Mouse (Mus musculus) effector memory CD4-positive, alpha-beta T cell, adult 5 months (primary cell): ENCODE measurements around the gene Vps11. TPM values are rescaled to one million over a fixed set of nuclear protein-coding genes. Genes with fewer than 3 reads are reported as not detected.

Source experiments
- polyA plus RNA-seq: library from polyadenylated mRNA; unstranded; fragments of 100-300 nt; shearing (Covaris generic); gene quantifications from one replicate; pipeline ENCODE4 v1.2.1, GENCODE M21; 2017

The Vps11 gene
- 60.2 TPM for polyA plus RNA-seq

DNA sequence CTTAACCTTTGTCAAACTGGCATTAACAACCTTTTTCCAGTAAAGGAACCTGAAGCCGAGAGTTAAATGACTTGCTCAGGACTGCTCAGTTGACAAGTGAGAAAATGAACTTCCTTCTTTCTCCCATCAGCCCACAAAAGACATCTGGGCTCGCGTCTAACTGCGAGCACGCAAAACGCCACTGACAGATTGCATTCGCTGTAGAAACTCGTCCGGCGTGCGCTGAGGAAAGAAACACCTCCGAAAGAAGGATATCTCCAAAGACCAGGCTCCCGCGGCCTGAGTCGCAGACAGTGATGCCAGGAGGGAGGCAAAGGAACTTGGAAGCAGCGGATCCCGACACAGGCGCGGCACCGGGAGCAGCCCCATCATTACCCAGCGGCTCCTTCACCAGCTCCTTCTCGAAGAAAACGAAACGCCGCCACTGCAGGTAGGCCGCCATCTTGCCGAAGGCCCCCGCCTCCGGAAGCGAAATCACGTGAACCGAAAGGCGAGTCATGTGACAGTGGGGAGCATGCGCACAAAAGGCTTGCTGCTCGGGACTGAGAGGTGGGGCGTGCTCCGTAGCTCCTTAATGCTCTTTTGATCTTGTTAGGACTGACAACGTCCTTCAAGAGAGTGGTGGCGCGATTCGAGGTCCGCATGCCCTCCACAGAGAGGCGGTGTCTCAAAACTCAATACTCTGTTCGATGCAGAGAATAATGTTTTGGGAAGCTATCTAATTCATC lies at the start of gene Vps11:
Vps11 (minus strand) TSS at position 481 of the 728 bp plus-strand sequence.

GRCm38 (mm10) chr9:44406906-44407751 lies 45.7 kb upstream of the Vps11 start, which contains the start of the genes Rps25 and Trappc4:
Gene Rps25, plus strand, starts transcription at chr9:44407139.
Gene Trappc4, minus strand, starts transcription at chr9:44407600.

GRCm38 (mm10) chr9:44396684-44397411 lies 35.4 kb upstream of the Vps11 start, which contains the start of gene Slc37a4:
Gene Slc37a4, plus strand, starts transcription at chr9:44396852.

GRCm38 (mm10) chr9:44379054-44379834 lies 17.8 kb upstream of the Vps11 start, which contains the start of gene Hyou1:
Gene Hyou1, plus strand, starts transcription at chr9:44379490.

GRCm38 (mm10) chr9:44343781-44344421 lies 17.6 kb downstream of the Vps11 start, which contains the start of gene Hmbs:
Gene Hmbs, minus strand, starts transcription at chr9:44344228.

GRCm38 (mm10) chr9:44334396-44335330 lies 26.8 kb downstream of the Vps11 start, which contains the start of gene H2afx:
Gene H2afx, plus strand, starts transcription at chr9:44334694.

DNA sequence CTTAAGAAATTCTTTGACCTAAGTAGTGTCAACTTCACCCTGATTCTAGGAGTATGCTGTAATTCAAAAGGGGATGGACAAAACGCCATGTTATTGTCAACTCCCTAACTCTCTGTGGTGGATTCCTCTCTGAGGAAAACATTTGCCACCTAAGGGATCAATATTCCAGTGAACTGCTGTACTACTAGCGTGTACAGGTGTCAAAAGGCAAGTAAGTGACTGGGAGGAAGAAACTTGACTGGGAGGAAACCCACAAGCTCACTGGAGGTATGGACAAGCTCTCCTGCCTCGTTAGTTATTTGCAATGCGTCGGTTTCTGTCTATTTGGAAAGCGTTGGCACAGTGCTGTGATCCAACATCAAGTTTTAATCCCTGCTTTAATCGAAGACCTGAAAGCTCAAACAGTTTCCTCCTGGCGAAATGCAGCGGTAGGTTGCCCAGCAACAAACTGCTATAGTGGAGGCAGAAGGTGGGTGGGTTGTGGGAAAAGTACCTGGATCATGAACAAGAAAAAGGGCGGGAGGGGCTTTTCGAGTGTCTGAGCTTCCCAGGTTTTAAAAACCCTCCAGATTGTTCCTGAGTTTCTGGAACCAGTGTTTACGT lies 35.6 kb downstream of the Vps11 start, which contains the start of gene Dpagt1:
Dpagt1 (plus strand) TSS at position 252 of the 603 bp plus-strand sequence.

DNA sequence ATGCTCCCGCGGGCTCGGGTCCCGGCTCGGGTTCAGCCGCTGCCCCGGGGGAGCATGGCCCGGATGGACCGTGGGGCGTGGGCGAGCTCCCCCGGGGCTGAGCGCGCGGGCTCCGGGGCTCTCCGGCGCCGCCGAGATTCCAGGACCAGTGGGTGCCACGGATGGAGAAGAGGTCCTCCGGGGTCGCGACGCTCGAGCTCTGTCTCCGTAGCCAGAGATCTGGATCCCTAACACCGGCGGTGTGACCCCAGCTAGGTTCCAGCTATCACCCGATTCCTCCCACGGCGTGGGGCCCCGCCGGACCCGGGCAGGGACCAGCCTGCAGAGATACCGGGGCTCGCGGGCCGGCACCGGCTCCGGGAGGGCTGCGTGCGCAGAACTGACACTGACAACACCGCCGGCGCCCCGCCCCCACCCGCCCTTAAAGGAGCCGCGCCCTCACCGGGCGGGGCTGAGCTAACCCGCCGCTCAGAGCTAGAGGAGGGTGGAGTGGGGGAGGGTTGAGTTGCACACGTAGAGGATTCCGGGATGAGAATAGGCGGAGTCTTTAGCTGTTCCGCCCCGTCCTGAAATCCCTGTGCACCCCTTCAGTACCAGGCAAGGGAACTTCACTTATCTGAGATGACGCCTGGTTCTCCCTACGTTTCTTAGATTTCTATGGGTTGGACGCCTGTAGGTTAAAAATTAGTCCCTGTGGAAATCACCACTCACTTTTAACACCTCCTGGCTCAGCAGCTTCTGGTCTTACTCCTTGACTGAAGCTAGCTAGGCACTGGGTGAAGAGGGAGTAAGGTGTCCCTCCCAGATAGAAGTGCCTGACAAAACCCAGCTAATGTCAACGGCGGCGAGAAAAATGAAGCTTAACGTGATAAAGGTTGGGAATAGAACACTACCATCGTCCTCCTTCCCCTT lies 41.3 kb downstream of the Vps11 start, which contains the start of gene C2cd2l:
C2cd2l (minus strand) TSS at position 399 of the 912 bp plus-strand sequence.

DNA sequence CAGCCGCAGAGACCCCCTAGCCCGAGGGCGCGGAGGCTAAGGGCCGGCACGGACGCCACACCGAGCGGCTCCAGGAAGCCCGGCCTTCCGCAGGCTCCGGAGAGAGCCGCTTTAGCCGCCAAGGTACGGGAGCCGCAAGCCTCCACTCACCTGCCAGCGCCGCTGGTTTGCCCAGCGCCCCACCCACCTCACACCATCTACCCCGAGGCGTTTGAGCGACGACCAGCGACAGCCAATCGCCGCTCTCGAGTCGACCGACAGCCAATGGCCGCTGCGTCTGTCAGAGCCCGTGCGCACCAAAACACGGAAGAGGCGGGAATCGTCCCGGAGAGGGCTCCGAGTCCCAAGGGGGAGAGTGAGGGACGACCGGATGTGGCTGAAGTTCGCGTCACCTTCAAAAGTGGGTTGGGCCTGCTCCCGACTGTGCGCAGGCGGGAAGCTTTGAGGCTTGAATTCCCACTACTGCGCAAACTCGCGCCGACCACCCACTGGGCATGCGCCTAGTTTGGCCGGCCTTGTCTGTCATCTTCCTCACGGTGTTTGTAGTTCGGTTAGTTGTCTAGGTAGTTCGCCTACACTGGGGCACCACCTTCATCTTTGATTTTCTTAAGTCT lies 55.9 kb downstream of the Vps11 start, which contains the start of gene Hinfp:
Hinfp (minus strand) TSS at position 206 of the 614 bp plus-strand sequence.

Other genes with a start within 250 kb of the Vps11 start
- not detected for gene Gm49380, start 248.2 kb downstream of the Vps11 start, polyA plus RNA-seq
- gene Rnf26, start 248.2 kb downstream of the Vps11 start, polyA plus RNA-seq: 19.4 TPM
- 0.36 TPM for gene Mcam, start 227.2 kb downstream of the Vps11 start, polyA plus RNA-seq
- 41.9 TPM for gene Cbl, start 127.6 kb downstream of the Vps11 start, polyA plus RNA-seq
- gene Ccdc153, start 121.0 kb downstream of the Vps11 start, polyA plus RNA-seq: not detected
- gene Pdzd3, start 110.2 kb downstream of the Vps11 start, polyA plus RNA-seq: 0.29 TPM
- 5.8 TPM for gene Nlrx1, start 93.1 kb downstream of the Vps11 start, polyA plus RNA-seq
- not detected for gene Abcg4, start 73.1 kb downstream of the Vps11 start, polyA plus RNA-seq
- gene Hinfp, start 56.0 kb downstream of the Vps11 start, polyA plus RNA-seq: 41.8 TPM
- 17.8 TPM for gene C2cd2l, start 41.4 kb downstream of the Vps11 start, polyA plus RNA-seq
- gene Dpagt1, start 35.7 kb downstream of the Vps11 start, polyA plus RNA-seq: 10.2 TPM
- gene H2afx, start 27.0 kb downstream of the Vps11 start, polyA plus RNA-seq: 51.5 TPM
- gene Hmbs, start 17.4 kb downstream of the Vps11 start, polyA plus RNA-seq: 16.5 TPM
- gene Hyou1, start 17.8 kb upstream of the Vps11 start, polyA plus RNA-seq: 16.7 TPM
- 12.4 TPM for gene Slc37a4, start 35.2 kb upstream of the Vps11 start, polyA plus RNA-seq
- 1,991 TPM for gene Rps25, start 45.5 kb upstream of the Vps11 start, polyA plus RNA-seq
- gene Trappc4, start 45.9 kb upstream of the Vps11 start, polyA plus RNA-seq: 84.5 TPM
- gene Ccdc84, start 56.9 kb upstream of the Vps11 start, polyA plus RNA-seq: 44.7 TPM
- 0.64 TPM for gene Foxr1, start 79.5 kb upstream of the Vps11 start, polyA plus RNA-seq
- gene Upk2, start 93.3 kb upstream of the Vps11 start, polyA plus RNA-seq: not detected
- 22.4 TPM for gene Bcl9l, start 121.2 kb upstream of the Vps11 start, polyA plus RNA-seq
- 125 TPM for gene Cxcr5, start 200.2 kb upstream of the Vps11 start, polyA plus RNA-seq
- gene Ddx6, start 243.2 kb upstream of the Vps11 start, polyA plus RNA-seq: 71.9 TPM